Mouse (Mus musculus): ENCODE measurements at regions not wholly inside any gene's neighbourhood (a gene's known extent, or its start where the extent isn't known, plus 50 kb on each side); places are given as distances from the start of the nearest gene placed in this dataset.
"Not testable (repeated sequence)": the region's sequence is repeated elsewhere in the genome, so short reads cannot be mapped to it uniquely, and the experiment has no call there.

GRCm38 (mm10) chr6:48341367-48341766 is 54.0 kb upstream of the Krba1 start:
- WGBS: 83% methylated on average over 4 of the region's 4 CpGs
- H3K4me3 ChIP-seq; H3K9me3 ChIP-seq; H3K4me1 ChIP-seq; H3K27me3 ChIP-seq (ENCODE audit: poor library complexity, severe bottlenecking); H3K36me3 ChIP-seq (replicated peaks); DNase-seq (ENCODE audit: extremely low spot score, low spot score); H3K27ac ChIP-seq: not testable (repeated sequence)

GRCm38 (mm10) chr6:48336964-48337363 is 58.4 kb upstream of the Krba1 start:
- H3K27me3 ChIP-seq (ENCODE audit: poor library complexity, severe bottlenecking); H3K9me3 ChIP-seq; H3K36me3 ChIP-seq (replicated peaks); DNase-seq (ENCODE audit: extremely low spot score, low spot score); H3K4me3 ChIP-seq; H3K4me1 ChIP-seq; H3K27ac ChIP-seq: not testable (repeated sequence)
- WGBS: 82% methylated on average over 3 of the region's 3 CpGs

GRCm38 (mm10) chr6:48288011-48288410 is 107.4 kb upstream of the Krba1 start:
- Histone ChIP-seq H3K4me3 (no peak overlapping the region), H3K27ac (no peak overlapping the region), H3K27me3 (ENCODE audit: poor library complexity, severe bottlenecking) (no peaks in the 10 kb centered on the region), H3K4me1 (no peaks in the 10 kb centered on the region), H3K9me3 (peaks cover 3% of the 10 kb centered on the region; the same call in 1 of the 2 replicates), H3K36me3 (replicated peaks) (no peaks in the 10 kb centered on the region)
- DNase-seq (ENCODE audit: extremely low spot score, low spot score): no peak
- 88% methylated on average over 1 of the region's 1 CpGs for WGBS

- not testable (repeated sequence) for H3K9me3 ChIP-seq; H3K27ac ChIP-seq; DNase-seq (ENCODE audit: extremely low spot score, low spot score); H3K4me1 ChIP-seq; H3K36me3 ChIP-seq (replicated peaks); H3K4me3 ChIP-seq; H3K27me3 ChIP-seq (ENCODE audit: poor library complexity, severe bottlenecking)
- 61% methylated on average over 1 of the region's 1 CpGs for WGBS
Measured at GRCm38 (mm10) chr6:48279646-48280045, 115.7 kb upstream of the Krba1 start.

GRCm38 (mm10) chr6:48261563-48261962 is 133.8 kb upstream of the Krba1 start:
- H3K36me3 ChIP-seq (replicated peaks); H3K9me3 ChIP-seq; H3K27me3 ChIP-seq (ENCODE audit: poor library complexity, severe bottlenecking); DNase-seq (ENCODE audit: extremely low spot score, low spot score); H3K4me3 ChIP-seq; H3K27ac ChIP-seq; H3K4me1 ChIP-seq: not testable (repeated sequence)

GRCm38 (mm10) chr6:48252989-48253388 is 142.4 kb upstream of the Krba1 start:
- not testable (repeated sequence) for H3K36me3 ChIP-seq (replicated peaks); H3K9me3 ChIP-seq; H3K27me3 ChIP-seq (ENCODE audit: poor library complexity, severe bottlenecking); H3K4me3 ChIP-seq; H3K27ac ChIP-seq; H3K4me1 ChIP-seq; DNase-seq (ENCODE audit: extremely low spot score, low spot score)

GRCm38 (mm10) chr6:48251954-48252353 is 143.4 kb upstream of the Krba1 start:
- Histone ChIP-seq H3K27me3 (ENCODE audit: poor library complexity, severe bottlenecking) (no peaks in the 10 kb centered on the region), H3K4me3 (no peak overlapping the region), H3K4me1 (no peaks in the 10 kb centered on the region), H3K27ac (no peak overlapping the region), H3K9me3 (no peaks in the 10 kb centered on the region), H3K36me3 (replicated peaks) (no peaks in the 10 kb centered on the region)
- DNase-seq (ENCODE audit: extremely low spot score, low spot score): no peak
- WGBS: 96% methylated on average over 1 of the region's 1 CpGs

- not testable (repeated sequence) for H3K4me3 ChIP-seq; H3K27me3 ChIP-seq (ENCODE audit: poor library complexity, severe bottlenecking); DNase-seq (ENCODE audit: extremely low spot score, low spot score); H3K4me1 ChIP-seq; H3K36me3 ChIP-seq (replicated peaks); H3K27ac ChIP-seq; H3K9me3 ChIP-seq
Measured at GRCm38 (mm10) chr6:48244191-48244590, 151.2 kb upstream of the Krba1 start.

- no peak for DNase-seq (ENCODE audit: extremely low spot score, low spot score)
- 61% methylated on average over 9 of the region's 9 CpGs for WGBS
- Histone ChIP-seq H3K4me1 (no peaks in the 10 kb centered on the region), H3K9me3 (no peaks in the 10 kb centered on the region), H3K27me3 (ENCODE audit: poor library complexity, severe bottlenecking) (no peaks in the 10 kb centered on the region), H3K36me3 (replicated peaks) (no peaks in the 10 kb centered on the region), H3K4me3 (no peak overlapping the region), H3K27ac (no peak overlapping the region)
Measured at GRCm38 (mm10) chr6:48227431-48227830, 141.0 kb upstream of the Zfp746 start.

- Histone ChIP-seq H3K4me3 (no peak overlapping the region), H3K36me3 (replicated peaks) (no peaks in the 10 kb centered on the region), H3K27me3 (ENCODE audit: poor library complexity, severe bottlenecking) (no peaks in the 10 kb centered on the region), H3K9me3 (no peaks in the 10 kb centered on the region), H3K27ac (no peak overlapping the region), H3K4me1 (no peaks in the 10 kb centered on the region)
- WGBS: 92% methylated on average over 4 of the region's 4 CpGs
- DNase-seq (ENCODE audit: extremely low spot score, low spot score): no peak
Measured at GRCm38 (mm10) chr6:48224206-48224605, 137.8 kb upstream of the Zfp746 start.

- no peaks in the 10 kb centered on the region for H3K27me3 ChIP-seq (ENCODE audit: poor library complexity, severe bottlenecking)
- H3K4me1 ChIP-seq: no peaks in the 10 kb centered on the region
- no peak for DNase-seq (ENCODE audit: extremely low spot score, low spot score)
- H3K27ac ChIP-seq: no peak overlapping the region
- H3K36me3 ChIP-seq (replicated peaks): no peaks in the 10 kb centered on the region
- H3K9me3 ChIP-seq: no peaks in the 10 kb centered on the region
- no peak overlapping the region for H3K4me3 ChIP-seq
Measured at GRCm38 (mm10) chr6:48222971-48223370, 136.6 kb upstream of the Zfp746 start.

GRCm38 (mm10) chr6:48221806-48222205 is 135.4 kb upstream of the Zfp746 start:
- H3K4me3 ChIP-seq; H3K9me3 ChIP-seq; H3K27ac ChIP-seq; H3K4me1 ChIP-seq; H3K36me3 ChIP-seq (replicated peaks); DNase-seq (ENCODE audit: extremely low spot score, low spot score); H3K27me3 ChIP-seq (ENCODE audit: poor library complexity, severe bottlenecking): not testable (repeated sequence)
- WGBS: 75% methylated on average over 1 of the region's 1 CpGs

GRCm38 (mm10) chr6:48215212-48215611 is 128.8 kb upstream of the Zfp746 start:
- WGBS: 88% methylated on average over 4 of the region's 4 CpGs
- H3K36me3 ChIP-seq (replicated peaks): no peaks in the 10 kb centered on the region
- H3K27me3 ChIP-seq (ENCODE audit: poor library complexity, severe bottlenecking): no peaks in the 10 kb centered on the region
- no peak overlapping the region for H3K27ac ChIP-seq
- H3K4me1 ChIP-seq: no peaks in the 10 kb centered on the region
- no peak overlapping the region for H3K4me3 ChIP-seq
- no peaks in the 10 kb centered on the region for H3K9me3 ChIP-seq
- DNase-seq (ENCODE audit: extremely low spot score, low spot score): no peak

- no peak for DNase-seq (ENCODE audit: extremely low spot score, low spot score)
- Histone ChIP-seq H3K9me3 (no peaks in the 10 kb centered on the region), H3K27ac (no peak overlapping the region), H3K27me3 (ENCODE audit: poor library complexity, severe bottlenecking) (no peaks in the 10 kb centered on the region), H3K36me3 (replicated peaks) (no peaks in the 10 kb centered on the region), H3K4me3 (no peak overlapping the region), H3K4me1 (no peaks in the 10 kb centered on the region)
- WGBS: 86% methylated on average over 2 of the region's 2 CpGs
Measured at GRCm38 (mm10) chr6:48209739-48210138, 123.3 kb upstream of the Zfp746 start.

Measured in forebrain, embryonic 10.5 days (tissue).